Mouse (Mus musculus) bone marrow, adult 2 months (tissue): Measurements from ENCODE around the gene Cgnl1. TPM values are rescaled to one million over a fixed set of nuclear protein-coding genes. Genes with fewer than 3 reads are reported as not detected.

Experiments used
- H3K27ac ChIP-seq: fragments of 200-500 bp; 2 replicates; pipeline ENCODE4 v1.5.1; 2012; ENCODE audit warnings: low read depth, mild to moderate bottlenecking, control low read depth, inconsistent platforms, low read length; ENCODE audit not compliant: control insufficient read depth, poor library complexity, insufficient read depth
- H3K4me1 ChIP-seq: fragments of 200-500 bp; 2 replicates; pipeline ENCODE4 v1.6.1; 2011; ENCODE audit warnings: low read length; ENCODE audit not compliant: control insufficient read depth, insufficient read depth
- H3K4me3 ChIP-seq: fragments of 200-500 bp; replicated peaks from 2 replicates; pipeline ENCODE3; 2011; ENCODE audit warnings: mild to moderate bottlenecking, low read depth, low read length, control low read depth; ENCODE audit not compliant: control insufficient read depth
- CTCF ChIP-seq: fragments of 200-500 bp; IDR thresholded peaks from 2 replicates; pipeline ENCODE4 v1.5.1; 2011; ENCODE audit warnings: low read length, control low read depth; ENCODE audit not compliant: control insufficient read depth, insufficient read depth
- POLR2A ChIP-seq: fragments of 200-500 bp; IDR thresholded peaks from 2 replicates; pipeline ENCODE4 v1.6.1; 2011; ENCODE audit warnings: low read depth, mild to moderate bottlenecking, control low read depth, low read length, borderline replicate concordance; ENCODE audit not compliant: control insufficient read depth
- WGBS: fragments of 180-500 bp; shearing (Covaris S2); methylation state at CpG from one replicate; pipeline ENCODE4 v1.1.7; 2018; 5-methylcytosine and 5-hydroxymethylcytosine counted together
- polyA plus RNA-seq: library from polyadenylated mRNA; stranded (reverse); fragments of >200 nt; gene quantifications from 2 replicates; pipeline ENCODE4 v1.2.4, GENCODE M21; 2011; ENCODE audit warnings: low replicate concordance; ENCODE audit not compliant: missing spikeins, insufficient read depth, insufficient read length

The Cgnl1 gene
- polyA plus RNA-seq, 1 experiment = 2.4 TPM

- 81% methylated on average over 4 of the region's 4 CpGs for WGBS
These were observed 98.9 kb downstream of the Cgnl1 start for GRCm38 (mm10) chr9:71672495-71672894.

GRCm38 (mm10) chr9:71670677-71671076 lies 100.7 kb downstream of the Cgnl1 start:
- TF ChIP-seq CTCF (no peak), POLR2A (no peak)
- Histone ChIP-seq H3K27ac (no peak overlapping the region), H3K4me1 (no peaks in the 10 kb centered on the region), H3K4me3 (no peak overlapping the region)
- WGBS = 72% methylated on average over 5 of the region's 5 CpGs

More at GRCm38 (mm10) chr9:71672495-71672894, 98.9 kb downstream of the Cgnl1 start:
- TF ChIP-seq POLR2A (no peak), CTCF (no peak)
- H3K4me3 ChIP-seq = no peak overlapping the region
- no peaks in the 10 kb centered on the region for H3K4me1 ChIP-seq
- H3K27ac ChIP-seq = no peak overlapping the region

DNA sequence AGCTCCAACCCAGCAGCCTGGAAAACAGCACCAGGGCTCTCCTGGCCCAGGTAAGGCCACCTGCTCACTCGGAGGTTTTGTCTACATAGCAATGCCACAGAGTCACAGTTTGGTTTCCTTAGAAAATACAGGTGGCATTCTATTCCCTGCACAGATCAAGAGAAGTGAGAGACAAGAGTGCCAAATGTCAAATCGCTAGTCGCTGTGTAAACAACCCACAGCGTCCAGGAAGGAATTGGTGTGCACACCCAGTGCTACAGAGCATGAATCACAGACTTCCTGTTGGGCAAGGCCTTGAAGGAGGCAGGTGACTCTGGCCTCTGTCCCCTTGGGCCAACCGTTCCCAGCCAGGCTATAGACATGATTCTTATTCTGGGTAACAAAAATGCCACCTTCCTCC lies 103.8 kb downstream of the Cgnl1 start:
- H3K4me3 ChIP-seq = no peak overlapping the region
- H3K4me1 ChIP-seq = no peaks in the 10 kb centered on the region
- no peak for TF ChIP-seq CTCF
- no peak for TF ChIP-seq POLR2A
- 2% methylated on average over 5 of the region's 5 CpGs for WGBS
- no peak overlapping the region for H3K27ac ChIP-seq

- H3K4me1 ChIP-seq = no peaks in the 10 kb centered on the region
- TF ChIP-seq CTCF = no peak
- TF ChIP-seq POLR2A = no peak
- no peak overlapping the region for H3K4me3 ChIP-seq
- H3K27ac ChIP-seq = no peak overlapping the region
- WGBS = 82% methylated on average over 6 of the region's 6 CpGs
These were observed 105.0 kb downstream of the Cgnl1 start for GRCm38 (mm10) chr9:71666432-71666831.

- 79% methylated on average over 3 of the region's 3 CpGs for WGBS
These were observed 105.9 kb downstream of the Cgnl1 start for GRCm38 (mm10) chr9:71665493-71665892.

DNA sequence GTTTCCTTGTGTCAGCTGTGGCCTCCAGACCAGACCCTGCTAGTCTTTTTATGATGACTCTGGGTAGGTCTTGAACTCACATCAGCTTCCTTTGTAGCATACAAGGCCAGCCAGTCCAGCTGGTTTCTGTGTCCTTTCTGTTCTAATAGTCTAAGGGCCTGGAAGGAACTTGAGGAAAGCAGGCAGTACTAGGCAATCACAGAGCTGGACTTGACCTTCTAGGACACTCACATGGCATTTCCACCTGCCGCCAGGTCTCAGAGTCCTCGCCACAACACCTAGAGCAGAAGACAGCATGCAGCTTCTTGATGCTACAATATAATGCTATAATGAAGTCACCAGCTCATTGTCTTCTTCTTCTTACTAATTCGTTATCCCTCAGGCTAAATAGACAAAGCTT lies 106.5 kb downstream of the Cgnl1 start:
- TF ChIP-seq CTCF (no peak), POLR2A (no peak)
- Histone ChIP-seq H3K4me1 (no peaks in the 10 kb centered on the region), H3K4me3 (no peak overlapping the region), H3K27ac (no peak overlapping the region)
- WGBS = 82% methylated on average over 3 of the region's 3 CpGs

More at GRCm38 (mm10) chr9:71665493-71665892, 105.9 kb downstream of the Cgnl1 start:
- Histone ChIP-seq H3K4me1 (no peaks in the 10 kb centered on the region), H3K4me3 (no peak overlapping the region), H3K27ac (no peak overlapping the region)
- TF ChIP-seq POLR2A (no peak), CTCF (no peak)

DNA sequence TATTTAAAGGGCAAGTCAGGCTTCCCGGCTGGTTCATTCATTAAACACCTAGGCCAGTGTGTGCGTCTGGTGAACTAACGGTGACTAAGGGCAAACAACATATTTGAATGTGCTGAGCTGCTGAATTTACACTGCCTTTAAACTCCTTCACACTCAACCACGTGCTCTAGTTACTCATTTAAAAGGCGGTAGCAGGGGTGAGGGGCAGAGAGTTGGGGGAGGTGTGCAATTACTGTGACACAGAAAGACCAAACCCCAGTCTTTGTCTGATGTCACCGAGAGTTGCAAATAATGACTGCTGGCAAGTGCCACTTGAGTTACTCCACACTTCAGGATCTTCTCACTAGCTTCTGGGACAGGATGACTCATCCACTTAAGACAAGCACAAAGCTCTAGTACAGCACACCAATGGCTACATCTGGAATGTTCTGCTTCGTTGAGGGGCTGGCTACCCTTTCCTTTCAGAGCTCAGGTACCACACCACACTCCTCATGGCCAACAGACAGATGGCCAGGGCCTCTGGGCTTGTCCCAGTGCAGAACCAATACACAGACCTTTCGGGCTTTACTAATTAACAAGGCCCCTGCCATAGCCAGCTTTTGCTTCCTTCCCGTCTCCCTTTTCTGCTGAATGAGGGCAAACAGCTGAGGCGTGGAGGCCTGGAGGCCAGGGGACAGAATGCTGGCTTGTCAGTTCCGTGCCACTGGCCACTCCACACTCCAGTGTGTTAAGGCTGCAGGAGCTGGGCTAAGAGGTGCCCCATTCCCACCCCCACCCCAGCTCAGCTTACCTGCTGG lies 107.8 kb downstream of the Cgnl1 start:
- Histone ChIP-seq H3K4me1 (no peaks in the 10 kb centered on the region), H3K4me3 (no peak overlapping the region), H3K27ac (no peak overlapping the region)
- TF ChIP-seq CTCF (no peak), POLR2A (no peak)
- 79% methylated on average over 11 of the region's 11 CpGs for WGBS

DNA sequence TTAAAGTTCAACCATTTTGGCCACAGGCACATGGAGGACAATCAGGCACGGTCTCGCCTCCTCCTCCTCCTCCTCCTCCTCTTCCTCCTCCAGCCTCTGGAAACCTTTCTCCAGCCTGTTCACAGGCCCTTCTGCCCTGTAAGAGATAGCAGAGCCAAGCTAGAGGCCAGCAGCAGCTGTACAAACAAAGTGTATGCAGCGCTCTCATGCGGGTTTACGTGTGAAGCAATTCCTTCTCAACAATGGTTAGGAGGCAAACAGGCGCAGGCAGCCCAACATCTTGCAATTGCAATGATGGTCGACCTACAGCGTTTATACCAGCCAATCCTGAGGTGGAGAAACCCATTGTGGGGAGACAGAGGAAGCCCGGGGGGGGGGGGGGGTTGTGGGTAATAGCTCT lies 110.9 kb downstream of the Cgnl1 start:
- H3K4me1 ChIP-seq = no peaks in the 10 kb centered on the region
- TF ChIP-seq CTCF (no peak), POLR2A (no peak)
- H3K27ac ChIP-seq = no peak overlapping the region
- 29% methylated on average over 9 of the region's 9 CpGs for WGBS
- H3K4me3 ChIP-seq = no peak overlapping the region

DNA sequence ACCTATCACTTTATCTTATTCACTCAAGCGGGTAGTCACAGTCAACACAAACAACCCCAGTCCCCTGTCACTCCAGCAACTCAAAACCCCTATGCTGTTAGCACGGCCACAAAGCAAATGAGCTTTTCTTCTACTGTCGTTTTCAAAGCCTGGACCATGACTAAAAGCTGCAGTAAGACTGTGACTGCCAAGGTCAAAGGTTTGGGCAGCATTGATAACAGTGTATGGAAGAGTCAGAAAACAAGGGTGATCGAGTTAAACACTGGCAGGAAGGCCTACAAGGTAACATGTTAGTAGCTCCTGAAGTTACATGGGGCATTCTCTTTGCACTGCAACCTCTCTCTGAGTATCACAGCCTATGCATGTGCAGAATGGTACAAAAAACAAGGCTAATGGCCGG lies 111.7 kb downstream of the Cgnl1 start:
- Histone ChIP-seq H3K4me1 (no peaks in the 10 kb centered on the region), H3K27ac (no peak overlapping the region), H3K4me3 (no peak overlapping the region)
- 75% methylated on average over 5 of the region's 5 CpGs for WGBS
- TF ChIP-seq CTCF (no peak), POLR2A (no peak)

GRCm38 (mm10) chr9:71657199-71657598 lies 114.2 kb downstream of the Cgnl1 start:
- WGBS = 82% methylated on average over 1 of the region's 1 CpGs
- TF ChIP-seq POLR2A (no peak), CTCF (no peak)
- Histone ChIP-seq H3K27ac (no peak overlapping the region), H3K4me1 (no peaks in the 10 kb centered on the region), H3K4me3 (no peak overlapping the region)
